Mouse (Mus musculus): Measurements from ENCODE around the gene Tmem38b.

DNA sequence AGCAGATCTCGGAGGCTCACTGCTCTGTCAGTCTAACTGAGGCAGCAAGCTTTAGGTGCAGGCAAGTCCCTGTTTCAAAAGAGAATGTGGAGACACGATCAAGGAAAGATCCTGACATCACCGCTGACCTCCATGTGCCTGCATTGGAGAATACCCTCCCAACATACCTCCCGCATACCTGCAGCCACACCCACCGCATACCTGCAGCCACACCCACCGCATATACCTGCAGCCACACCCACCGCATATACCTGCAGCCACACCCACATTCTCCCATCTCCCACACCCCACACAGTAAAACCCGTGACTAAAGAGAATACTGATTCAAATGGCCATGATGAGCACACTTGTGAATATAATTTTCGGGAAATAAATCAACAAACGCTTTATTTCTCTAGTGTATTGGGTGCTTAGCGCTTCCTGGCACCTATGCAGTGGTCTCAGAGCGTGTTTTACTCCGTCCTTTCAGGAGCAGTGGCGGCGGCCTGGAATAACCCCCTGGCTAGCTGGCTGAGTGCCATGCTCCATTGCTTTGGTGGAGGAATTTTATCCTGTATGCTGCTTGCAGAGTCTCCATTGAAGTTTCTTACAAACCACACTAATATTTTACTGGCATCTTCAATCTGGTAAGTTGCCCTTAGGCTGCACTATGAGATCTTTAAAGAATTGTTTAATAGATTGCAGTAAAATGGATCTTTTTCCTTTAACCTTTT lies 14.5 kb downstream of the Tmem38b start:
- TF ChIP-seq POLR2A (IDR thresholded peaks at IDR 0.05; ENCODE audit: borderline replicate concordance, insufficient read depth, low read length): no peak
- TF ChIP-seq CTCF (IDR thresholded peaks at IDR 0.05; ENCODE audit: borderline replicate concordance, insufficient read depth, low read depth, low read length): no peak
